Mouse (Mus musculus) erythroblast, embryonic 14.5 days (primary cell): ENCODE measurements around the gene Zfp444.

Experiments used
- GATA1 ChIP-seq: IDR thresholded peaks from 2 replicates; pipeline ENCODE4 v1.6.1; 2012; ENCODE audit warnings: low read length, inconsistent platforms, mixed read lengths
- TAL1 ChIP-seq: IDR thresholded peaks from 3 replicates; pipeline ENCODE4 v1.6.1; 2012; ENCODE audit warnings: low read length, inconsistent platforms, mixed read lengths

DNA sequence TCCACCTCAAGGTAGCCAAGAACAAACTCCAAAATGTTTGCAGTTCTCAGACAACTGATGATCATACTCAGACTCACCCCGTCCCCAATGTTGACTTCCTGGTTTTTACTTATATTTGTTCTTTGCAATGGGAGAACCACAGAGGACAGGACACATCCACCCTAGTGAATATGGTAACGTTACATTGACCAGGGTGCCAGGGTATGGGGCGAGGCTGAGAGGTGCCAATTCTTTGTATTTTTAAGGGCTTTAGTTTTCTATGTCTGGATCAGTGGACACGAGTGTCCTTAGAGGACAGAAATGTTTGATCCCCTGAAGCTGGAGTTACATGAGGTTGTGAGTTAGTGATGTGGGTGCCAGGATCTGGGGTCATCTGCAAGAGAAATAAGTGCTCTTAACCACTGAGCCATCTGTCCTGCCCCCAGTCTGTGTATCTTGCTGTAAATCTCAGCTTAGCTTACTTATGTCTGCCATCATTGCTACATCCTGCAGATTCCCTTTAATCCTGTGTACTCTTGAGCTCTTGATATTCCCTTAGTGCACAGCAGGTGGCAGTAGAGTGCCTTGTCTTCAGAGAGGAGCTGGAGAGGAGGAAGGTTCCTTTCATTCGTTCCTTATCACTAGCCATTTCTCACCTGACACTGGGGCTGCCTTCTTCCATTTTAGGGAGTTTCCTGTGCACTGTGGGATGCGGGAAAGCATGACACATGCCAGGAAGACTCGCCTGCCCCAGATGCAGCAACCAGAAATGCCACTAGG, 45.2 kb upstream of the Zfp444 start:
- no peak for TF ChIP-seq TAL1
- no peak for TF ChIP-seq GATA1
